Mouse (Mus musculus): ENCODE results near the gene Slc13a4.

The Slc13a4 gene

DNA sequence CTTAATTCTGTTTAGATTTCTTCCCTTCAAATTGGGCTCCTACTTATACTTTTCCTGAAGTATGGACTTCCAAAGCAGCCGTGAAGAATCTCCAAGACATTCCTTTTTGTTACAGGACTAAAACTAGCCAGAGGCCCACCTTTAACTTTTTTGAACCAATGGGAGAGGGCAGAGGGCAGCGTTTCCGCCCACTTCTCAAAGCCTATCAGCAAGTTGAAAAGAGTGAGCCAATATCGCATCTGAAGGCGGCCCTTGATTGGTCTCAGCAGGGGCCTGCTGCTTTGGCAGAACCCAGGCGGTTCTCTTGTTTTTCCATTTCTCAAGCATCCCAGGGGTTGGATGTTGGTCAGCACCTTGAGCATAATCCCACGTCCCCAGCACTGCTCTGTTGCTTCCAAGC lies at the start of gene Slc13a4:
TSS of gene Slc13a4 (minus strand) at position 95 of the 400 bp plus-strand sequence.
- DNase-seq = no peak

DNA sequence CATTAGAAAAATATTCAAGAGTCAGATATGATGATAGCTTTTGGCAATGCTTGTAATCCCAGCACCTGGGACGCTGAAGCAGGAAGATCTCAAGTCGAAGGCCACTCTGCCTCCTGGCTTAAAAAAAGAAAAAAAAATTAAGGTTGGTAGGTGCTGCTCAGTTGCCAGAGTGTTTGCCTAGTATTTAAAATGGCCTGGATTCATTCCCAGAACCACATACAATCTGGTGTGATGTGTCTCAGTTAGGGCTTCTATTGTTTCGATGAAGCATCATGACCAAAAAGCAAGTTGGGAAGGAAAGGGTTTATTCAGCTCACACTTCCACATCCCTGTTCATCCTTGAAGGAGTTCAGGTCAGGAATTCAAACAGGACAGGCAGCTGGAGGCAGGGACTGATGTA lies 47.4 kb upstream of the Slc13a4 start:
- DNase-seq = no peak

DNA sequence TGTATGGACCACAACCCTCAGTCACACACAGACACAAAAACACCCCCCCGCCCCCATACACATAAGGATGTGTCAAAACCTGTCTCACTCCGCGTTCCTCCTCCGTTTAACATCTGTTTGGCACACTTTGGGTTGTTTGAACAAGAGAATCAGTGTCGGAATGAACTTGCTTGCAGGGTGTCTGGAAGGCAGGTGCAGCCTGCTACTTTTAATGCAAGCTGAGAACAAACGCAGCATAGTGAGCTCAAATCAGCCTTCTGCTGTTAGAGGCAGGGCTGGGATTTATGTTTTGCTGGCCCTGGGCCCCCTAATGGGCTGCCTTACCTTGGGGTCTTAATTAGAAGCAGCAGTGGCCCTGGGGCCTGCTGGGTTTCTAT lies 46.7 kb upstream of the Slc13a4 start:
- no peak for DNase-seq

DNA sequence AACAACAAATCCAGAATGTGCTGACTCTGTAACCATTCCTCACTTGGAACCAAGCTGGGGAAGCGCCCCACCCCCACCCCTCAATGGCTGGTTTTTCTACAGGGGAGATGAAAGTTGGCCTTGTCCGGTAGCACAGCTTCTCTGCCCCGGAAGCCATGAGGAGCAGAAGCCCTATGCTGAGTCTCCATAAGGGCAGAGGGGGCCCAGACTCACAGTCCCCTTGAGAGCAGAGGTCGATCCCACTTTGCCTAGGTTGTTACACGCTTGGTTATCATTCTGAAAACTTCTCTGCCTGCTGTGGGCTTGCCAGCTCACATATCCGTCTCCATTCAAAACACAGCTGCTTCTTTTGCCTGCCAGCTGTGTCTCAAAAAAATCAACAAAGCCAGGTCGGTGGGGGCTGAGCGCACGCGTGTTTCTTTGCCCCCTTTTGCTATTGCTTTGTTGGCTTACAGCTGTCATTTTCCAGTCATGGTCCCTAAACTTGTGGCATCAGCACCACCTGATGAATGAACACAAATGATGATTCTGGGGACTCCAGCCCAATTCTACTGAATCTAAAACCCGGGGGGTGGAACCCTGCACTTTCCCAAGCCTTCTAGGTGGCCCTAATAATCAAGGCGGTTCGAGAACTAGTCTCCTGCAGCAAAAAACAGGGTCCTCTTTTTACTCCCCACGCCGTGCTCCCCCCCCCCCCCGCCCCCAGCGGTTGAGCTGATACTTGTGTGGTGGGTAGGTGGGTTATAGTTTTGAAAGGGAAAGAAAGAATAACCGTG lies 46.1 kb upstream of the Slc13a4 start:
- DNase-seq = no peak

DNA sequence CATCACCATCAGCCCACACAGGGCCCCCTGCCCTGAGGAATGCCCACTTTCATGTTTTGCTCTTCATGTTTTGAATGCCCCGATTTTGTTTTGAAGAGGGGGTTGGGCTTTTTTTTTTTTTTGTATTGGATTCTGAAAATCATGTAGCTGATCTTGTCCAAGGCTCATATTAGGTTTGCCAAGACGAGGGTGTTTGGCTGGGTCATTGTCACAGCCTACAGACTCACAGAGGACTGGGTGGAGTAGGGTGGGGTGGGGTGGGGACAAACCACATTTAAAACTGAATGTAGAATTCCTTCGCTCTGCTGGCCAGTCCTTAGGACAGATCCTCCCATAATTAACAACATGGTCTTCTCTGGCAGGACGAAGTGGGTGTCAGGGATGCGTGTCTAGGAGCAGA lies 45.5 kb upstream of the Slc13a4 start:
- DNase-seq = no peak

DNA sequence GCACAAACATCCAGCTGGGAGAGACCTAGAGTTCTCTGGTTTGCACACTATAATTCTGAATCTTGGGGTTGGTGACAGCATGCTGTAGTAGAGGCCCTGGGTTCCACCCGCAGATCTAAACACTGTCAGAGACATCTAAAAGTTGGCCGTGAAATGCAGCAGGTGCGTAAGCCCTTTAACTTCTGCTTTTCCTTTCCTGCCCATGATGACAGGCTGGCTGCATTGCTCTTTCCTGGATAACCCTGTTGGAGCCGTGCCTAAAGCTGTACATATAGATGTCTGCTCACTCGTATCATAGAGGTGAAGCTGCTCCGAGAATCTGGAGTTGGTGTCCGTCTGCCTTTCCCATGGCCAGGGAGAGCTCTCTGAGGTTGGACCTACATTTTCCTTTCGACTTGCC lies 44.9 kb upstream of the Slc13a4 start:
- DNase-seq = no peak

DNA sequence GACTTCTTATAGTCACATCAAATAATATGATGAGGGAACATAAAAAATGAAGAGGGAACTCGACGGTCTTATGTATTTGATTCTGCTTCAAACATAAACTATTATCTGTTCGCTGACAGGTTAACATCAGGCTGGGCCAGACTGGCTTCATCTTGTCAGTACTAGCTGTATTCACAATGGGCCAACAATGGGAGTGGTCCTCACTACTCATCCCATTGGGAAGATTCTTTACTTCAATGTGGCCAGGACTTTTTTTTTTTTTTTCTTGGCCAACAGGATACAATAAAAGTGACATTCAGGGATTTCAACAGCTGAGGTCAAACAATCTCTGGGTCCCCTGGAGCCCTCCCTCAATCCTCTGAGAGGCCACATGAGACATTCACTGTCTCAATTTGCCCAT lies 43.9 kb upstream of the Slc13a4 start:
- no peak for DNase-seq

DNA sequence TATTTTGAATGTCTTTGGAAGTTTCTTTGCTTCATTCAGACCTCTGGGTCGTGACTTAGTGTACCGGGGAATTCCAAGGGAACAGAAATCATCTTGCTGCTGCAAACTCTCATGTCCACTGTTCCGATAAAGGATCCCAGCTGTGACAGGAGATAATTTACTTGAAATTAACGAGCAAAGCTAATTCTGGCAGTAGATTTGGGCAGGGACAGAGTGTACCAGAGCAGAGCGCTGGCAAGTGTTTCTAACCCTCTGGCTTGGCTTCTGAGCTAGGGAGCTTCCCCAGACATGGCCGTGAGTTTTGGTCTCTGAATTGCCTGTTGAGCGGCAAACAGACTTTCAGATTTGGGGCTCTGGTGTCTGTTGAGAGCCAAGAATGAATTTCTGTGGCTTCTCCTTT lies 41.9 kb upstream of the Slc13a4 start:
- peak; percentile 30 for DNase-seq

DNA sequence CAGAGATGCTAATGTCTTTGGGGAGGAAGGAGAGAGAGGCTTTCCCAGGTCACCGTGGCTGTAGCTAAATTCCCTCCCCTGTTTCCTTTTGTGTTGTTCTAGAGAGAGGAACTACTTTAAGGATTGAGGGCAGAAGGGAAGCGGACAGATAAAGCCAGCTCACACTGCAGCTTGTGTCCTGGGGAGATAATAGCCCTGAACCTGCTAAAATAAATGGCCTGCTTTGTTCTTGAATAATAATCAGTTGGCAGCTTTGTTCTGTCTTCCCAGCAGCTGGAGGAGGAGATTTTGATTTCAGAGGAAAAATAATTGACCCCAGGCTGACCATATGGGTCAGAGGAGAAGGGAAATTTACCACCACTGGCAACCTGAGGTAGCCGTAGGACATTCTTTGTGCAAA lies 30.7 kb upstream of the Slc13a4 start:
- no peak for DNase-seq

DNA sequence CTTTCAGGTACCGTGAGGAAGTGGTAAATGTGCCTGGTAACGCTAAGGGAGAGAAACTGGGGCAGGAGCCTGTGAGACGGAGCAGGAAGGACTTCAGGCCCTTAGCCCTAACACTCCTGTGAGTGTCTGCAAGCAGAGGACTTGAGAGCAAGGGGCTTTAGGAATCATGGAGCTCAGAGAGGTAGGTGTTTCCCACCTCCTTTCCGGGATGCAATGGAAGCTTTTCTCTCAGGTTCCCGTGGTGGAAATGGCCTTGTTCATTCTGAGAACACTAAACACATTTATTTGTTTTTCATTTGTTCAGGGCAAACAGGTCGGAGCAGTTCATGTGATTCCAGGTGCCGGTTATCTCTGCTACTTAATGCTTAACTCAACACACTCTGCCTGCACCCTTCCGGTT lies 29.9 kb upstream of the Slc13a4 start:
- no peak for DNase-seq

DNA sequence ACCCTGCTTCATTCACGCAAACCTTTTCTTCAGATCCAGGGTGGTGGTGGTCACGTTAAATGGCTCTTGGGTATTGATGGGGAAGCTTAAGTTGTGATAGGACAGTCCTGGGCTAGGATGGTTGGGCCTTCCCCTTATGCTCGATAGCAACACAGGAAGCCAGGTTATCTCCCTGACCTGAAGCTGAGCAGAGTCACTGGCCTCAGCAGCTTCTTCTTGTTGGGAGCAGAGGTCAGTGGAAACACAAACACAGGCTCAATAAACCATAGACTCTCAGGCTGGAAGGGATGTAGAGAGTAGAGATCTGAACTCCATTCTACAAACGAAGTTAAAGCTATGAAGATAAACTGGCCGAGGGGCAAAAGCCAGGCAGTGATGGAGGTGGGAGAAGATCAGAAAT lies 27.5 kb upstream of the Slc13a4 start:
- peak; percentile 31 for DNase-seq

DNA sequence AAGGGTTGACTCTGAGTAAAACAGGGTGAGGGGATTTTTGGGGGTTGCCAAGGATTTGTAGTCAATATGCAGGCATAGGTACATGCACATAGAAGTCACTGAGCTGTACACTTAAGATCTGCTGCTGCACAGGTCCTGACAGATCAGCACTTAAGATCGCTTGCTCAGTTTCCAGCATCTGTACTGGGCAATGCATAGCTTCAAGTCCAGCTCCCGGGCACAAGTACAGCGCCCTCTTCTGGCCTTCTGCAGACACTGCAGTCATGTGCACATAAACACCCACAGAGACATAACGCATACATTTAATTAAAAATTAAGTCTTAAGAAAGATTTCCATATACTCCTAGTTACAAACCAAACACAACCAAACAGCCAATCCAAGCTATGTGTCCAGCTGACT lies 26.3 kb upstream of the Slc13a4 start:
- no peak for DNase-seq

DNA sequence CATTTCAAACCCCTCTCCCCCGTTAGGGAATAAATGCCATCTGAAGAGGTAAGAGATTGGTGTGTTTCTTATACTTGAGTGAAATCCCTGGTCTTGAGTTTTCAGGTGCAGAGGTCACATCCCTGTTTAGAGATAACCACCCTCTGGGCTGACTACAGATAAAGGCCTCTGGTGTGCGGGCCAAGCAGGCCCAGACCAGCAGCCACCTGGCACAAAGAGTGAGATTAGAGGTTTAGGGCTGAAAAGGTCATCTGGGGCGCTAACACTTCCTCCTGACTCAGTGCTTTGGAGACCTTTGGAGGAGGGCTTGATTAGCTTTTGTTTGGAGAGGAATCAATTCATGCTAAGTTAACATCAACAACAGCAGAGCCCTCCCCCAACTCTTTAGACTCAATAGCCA lies 25.7 kb upstream of the Slc13a4 start:
- DNase-seq = no peak

DNA sequence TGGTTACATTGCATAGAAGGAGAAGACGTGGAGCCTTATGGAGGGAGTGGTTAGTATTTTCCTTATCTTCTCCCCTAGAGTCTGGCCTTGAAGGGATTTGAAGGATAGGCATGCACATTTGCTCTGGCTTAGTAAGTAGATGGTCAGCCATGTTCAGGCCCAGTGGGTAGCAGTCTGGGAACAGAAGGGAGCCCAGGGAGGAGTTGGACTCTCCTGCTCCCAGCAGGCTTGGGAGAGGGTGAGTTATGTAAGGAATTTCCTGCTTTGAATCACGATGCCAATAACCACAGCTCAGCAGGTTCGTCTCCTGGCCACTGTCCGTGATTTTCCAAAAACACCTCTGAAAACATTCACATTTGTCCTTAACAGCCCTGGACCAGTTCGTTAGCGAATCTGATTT lies 22.9 kb upstream of the Slc13a4 start:
- no peak for DNase-seq

DNA sequence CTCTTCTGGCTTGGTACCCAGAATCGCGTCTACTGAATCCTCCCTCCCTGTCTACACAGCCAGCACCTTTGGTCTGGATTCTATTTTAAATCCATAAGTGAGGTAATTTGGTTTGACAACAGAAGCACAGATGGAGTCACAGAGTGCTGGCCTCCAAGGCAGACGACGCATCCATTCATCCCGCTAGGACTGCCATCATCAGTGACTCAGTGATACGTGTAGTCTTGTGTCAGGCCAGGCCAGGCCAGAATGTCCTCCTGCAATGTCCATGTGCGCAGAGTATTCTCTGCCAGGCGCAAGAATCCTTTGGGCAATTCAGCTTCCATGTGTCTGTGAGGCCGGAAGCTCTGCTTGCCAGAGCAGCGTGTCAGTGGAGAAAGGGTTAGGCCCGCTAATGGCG lies 22.0 kb upstream of the Slc13a4 start:
- DNase-seq = no peak

DNA sequence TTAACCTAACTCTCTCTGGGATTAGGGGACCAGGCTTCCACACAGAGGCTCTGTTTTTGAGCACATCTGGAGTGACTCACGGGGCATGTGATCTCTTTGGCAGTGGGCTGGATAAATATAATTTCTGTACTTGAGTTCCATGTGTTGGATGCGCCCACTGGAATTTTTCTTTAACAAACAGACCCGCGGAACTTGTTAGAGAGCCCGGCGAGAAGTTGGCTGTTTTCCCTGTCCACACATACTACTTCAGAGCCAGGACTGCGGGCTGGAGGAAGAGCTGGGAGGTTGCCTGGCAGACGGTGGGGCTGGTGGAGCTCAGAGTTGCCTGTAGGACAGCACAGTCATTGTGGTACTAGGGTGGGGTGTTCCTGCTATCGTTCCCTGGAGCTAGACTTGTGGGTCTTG lies 18.2 kb upstream of the Slc13a4 start, which contains the start of gene Fam180a:
TSS of gene Fam180a (minus strand) at position 31 of the 405 bp plus-strand sequence.
- DNase-seq = peak; percentile 67

DNA sequence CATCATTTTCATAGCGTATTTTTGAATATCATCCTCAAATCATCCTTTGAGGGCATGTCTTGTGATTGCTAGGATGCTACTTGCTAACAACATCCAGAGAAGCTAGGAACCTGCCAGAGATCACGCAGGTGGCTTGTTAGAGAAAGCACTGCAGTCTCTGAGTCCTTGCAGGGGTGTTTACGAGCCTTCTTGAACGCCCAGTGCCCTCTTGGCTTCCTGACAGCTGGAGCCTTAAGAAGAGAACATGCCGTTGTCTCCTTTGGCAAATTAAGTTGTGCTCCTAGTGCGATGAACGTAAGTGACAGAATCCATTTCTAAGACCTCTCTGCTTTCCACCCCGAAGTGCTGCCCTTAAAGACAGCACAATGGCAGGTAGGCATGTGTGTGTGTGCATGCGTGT lies 16.4 kb upstream of the Slc13a4 start:
- no peak for DNase-seq

DNA sequence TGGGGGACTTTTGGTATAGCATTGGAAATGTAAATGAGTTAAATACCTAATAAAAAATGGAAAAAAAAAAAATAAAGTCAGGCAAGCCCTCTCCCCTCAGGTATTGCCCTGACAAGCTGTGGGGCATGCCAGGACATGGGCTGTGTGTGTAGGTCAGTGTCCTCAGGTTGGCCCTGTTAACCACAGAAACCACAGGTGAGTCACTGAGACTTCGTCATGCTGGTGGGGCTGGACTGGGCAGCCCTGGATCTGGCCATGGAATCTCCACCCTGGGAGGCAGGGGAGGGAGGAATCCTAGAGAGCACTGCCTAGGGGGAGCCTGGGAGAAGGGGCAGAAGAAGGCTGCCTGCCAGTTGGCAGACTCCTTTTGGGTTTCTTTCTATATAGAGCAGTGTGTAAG lies 15.1 kb upstream of the Slc13a4 start:
- no peak for DNase-seq

DNA sequence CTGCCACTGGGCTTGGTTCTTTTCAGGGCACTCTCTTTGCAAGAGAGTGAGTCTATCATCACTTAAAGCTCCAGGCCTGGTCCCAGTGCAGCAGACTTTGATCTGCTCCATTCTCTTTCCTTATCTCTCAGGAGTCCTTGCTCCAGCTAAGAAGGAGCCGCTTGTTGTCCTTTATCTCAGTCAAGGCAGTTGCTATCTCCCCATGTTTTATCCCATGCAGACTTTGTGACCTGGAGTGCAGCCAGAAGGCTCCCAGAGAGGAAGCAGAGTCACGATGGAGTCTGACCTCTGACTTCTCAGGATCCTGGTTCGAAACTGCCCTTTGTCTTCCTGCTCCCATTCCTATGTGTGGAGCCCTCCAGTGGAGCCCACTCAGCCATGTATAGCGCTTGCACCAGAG lies 13.2 kb upstream of the Slc13a4 start:
- DNase-seq = peak; percentile 40

DNA sequence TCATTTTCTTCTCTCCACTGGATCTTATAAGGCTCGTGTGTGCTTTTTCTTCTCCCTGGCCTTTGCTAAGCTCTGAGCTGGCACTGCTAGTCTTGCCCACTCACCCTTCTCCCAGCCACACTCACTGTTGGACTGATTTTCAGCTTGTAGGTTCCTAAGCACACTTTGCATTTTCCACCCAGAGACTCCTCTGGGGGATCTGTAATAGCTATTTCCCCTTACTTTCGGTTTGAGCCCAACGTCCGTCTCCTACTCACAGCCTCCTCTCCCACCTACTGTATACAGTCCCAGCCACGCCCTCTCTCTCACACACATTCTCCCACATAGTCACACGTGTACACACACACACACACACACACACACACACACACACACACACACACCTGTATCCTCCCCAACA lies 11.9 kb upstream of the Slc13a4 start:
- DNase-seq = no peak

DNA sequence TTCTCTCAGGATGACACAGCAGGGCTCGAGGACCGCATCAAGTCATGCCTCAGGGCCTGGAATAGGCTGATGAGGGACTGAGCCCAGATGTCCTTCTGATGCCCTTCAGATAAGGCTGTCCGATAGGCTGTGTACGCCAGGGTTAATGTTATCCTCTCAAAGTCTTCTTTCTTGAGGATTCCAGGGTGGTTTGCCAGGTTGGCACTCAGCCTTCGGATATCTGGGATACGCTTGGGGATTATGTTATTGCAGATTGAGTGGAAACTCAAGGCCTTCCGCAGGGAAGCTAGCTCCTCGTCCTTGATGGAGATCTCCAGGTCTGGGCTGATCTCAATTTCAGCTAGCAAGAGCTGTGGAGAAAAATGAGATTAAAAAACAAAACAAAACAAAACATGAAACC lies 5.6 kb upstream of the Slc13a4 start:
- DNase-seq = no peak

DNA sequence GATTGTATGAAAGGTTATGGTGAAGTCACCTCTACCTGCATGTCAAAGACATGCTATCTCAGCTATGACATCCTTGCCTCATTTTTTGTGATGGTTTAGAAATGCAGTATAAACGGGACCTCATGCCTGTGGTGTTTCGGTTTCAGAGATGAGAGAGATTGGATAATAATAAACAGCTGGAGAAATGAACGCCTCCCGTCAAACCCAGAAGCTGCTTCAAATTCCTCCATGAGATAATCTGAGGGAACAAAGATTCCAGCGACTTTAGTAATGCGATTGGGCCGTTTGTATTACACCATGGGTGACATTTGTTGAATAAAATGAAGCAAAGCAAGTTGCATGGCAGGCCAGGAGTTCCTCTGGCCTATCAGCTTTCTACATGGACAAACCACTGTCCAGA lies 1.5 kb upstream of the Slc13a4 start:
- no peak for DNase-seq

DNA sequence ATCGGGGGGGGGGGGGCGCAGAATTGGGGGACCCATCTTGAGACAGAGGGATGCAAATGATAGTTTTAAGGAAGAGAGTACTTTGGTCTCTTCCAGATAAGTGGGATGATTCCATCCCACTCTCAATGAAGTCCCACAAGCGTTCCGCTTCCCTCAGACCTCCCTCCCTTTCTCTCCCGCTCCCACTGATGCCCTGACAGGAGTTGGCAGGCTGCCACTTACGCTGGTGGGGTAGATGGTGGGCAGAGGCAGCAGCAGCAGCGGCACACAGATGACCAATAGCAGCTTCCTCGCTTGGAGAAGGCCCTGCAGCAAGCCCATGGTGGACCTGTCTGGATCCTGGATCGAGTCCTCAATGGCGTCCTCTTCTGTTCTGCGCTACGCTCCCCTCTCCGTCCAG lies 795 bp downstream of the Slc13a4 start:
- DNase-seq = no peak

DNA sequence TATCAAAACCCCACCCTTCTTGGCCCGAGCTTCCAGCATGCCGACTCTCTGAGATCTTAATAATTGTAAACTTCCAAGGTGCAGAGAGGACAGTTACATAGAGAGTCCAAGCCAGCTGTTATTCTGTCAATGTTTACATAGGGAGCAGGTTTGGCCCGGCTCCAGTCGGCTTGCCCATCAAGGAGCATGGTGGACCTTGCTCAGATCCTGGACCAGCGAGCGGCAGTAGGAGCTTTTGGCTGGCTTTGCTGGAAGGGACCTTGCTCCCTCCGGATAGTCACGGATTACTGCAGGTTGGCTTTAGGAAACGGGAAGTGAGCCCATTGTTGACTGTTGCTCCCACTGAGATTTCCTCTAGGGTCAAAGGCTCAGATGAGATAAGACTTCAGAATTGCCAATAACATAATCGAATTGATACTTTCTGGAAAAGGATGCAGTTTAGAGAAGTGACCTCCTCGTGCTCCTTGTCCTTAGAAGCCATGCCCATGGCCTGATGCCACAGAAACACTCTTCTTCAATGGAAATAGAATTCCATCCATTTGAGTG lies 4.5 kb downstream of the Slc13a4 start:
- peak; percentile 89 for DNase-seq

DNA sequence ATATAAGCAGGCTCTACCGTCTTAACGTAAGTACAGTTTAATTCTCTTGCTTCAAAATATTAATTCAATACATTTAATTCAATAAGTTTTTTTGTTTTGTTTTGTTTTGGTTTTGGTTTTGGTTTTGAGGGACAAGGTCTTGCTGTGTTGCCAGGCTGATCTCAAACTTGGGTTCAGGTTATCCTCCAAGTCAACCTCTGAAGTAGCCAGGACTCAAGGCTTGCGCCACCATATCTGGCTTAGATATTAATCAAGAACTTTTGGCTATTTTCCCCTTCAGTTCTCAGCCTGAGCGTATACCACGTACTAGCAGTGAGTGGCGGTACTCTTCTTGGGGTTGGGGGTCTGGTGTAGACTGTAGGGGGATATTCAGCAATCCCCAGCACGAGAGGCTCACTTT lies 5.3 kb downstream of the Slc13a4 start:
- DNase-seq = no peak

Data from kidney, postnatal 10 days (tissue).